ENCODE assay signal across 8 mouse cellular contexts in the genomic region with DNA sequence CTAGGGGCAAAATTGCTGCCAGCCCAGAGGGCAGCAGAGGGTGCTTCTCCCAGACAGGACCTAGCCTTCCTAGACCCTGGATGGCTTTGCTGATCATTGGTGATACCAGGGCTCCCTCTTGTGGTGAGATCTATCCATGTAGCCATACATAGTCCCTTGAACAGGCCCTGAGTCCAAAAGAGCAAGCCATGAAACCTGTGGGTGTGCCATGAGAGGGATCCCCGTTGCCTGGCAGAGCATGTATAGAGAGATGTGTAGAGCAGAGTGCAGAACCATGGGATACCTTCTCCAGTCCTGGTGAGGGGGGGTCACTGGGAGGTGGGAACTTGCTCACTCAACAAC. TPM values are rescaled to one million over a fixed set of nuclear protein-coding genes. Genes with fewer than 3 reads are reported as not detected.
DNase-seq lines count a peak whose midpoint lies in the region; ATAC-seq lines count a peak whose summit lies in the region.

No protein-coding gene starts in this region.

- no peak overlapping the region for H3K4me3 ChIP-seq in hindbrain, embryonic 16.5 days (ENCODE audit: low read length)

- H3K4me2 ChIP-seq in hindbrain, embryonic 16.5 days (ENCODE audit: low read length) = no peak overlapping the region

- ATAC-seq in activated CD4-positive, CD25-positive, alpha-beta regulatory T cell, adult 4 months = peak; percentile 51
- peak; percentile 91 for ATAC-seq in hindbrain, embryonic 16.5 days

- H3K27ac ChIP-seq in hindbrain, embryonic 16.5 days (ENCODE audit: low read depth, low read length) = no peak overlapping the region

- DNase-seq in cerebellum, postnatal 25 days = peak; percentile 65 to 84
- peak; percentile 69 to 89 for DNase-seq in frontal cortex, postnatal 36 days (ENCODE audit: low spot score in 2 of 2)
- DNase-seq in layer of hippocampus, postnatal 25 days (ENCODE audit: extremely low spot score in 1 of 2, low spot score in 1 of 2) = peak; percentile 60 to 81
- peak; percentile 90 for DNase-seq in lung, postnatal 10 days
- peak; percentile 89 for DNase-seq in retina, postnatal 1 day
- peak; percentile 82 for DNase-seq in thymus, postnatal 4 days

- 24% methylated on average over 1 of the region's 1 CpGs for WGBS in hindbrain, embryonic 16.5 days

- no peaks in the 10 kb centered on the region for H3K9me3 ChIP-seq in hindbrain, embryonic 16.5 days (ENCODE audit: control insufficient read depth, low read length)

- no peaks in the 10 kb centered on the region for H3K27me3 ChIP-seq in hindbrain, embryonic 16.5 days (replicated peaks; ENCODE audit: control insufficient read depth, insufficient read depth, low read length)

- no peak overlapping the region for H3K9ac ChIP-seq in hindbrain, embryonic 16.5 days (ENCODE audit: low read depth, low read length)

- H3K36me3 ChIP-seq in hindbrain, embryonic 16.5 days (ENCODE audit: control insufficient read depth, insufficient read depth, low read length) = no peaks in the 10 kb centered on the region

- no peaks in the 10 kb centered on the region for H3K4me1 ChIP-seq in hindbrain, embryonic 16.5 days (ENCODE audit: control insufficient read depth, insufficient read depth, low read depth, low read length)

RNA-seq across cellular contexts. Expression of gene Hgfac, which starts 1.8 kb away (rescaled TPM):
- 1 to 10 TPM; 3.9 to 5.2 TPM for polyA plus RNA-seq in activated CD4-positive, CD25-positive, alpha-beta regulatory T cell, adult 4 months (2017; shearing (Covaris generic))
- polyA plus RNA-seq in hindbrain, embryonic 16.5 days (2015; fragmentation: Nextera tagmentation; extraction: Ambion mirVana) = 0.35 and 0.45 TPM in 2 replicates
- under 1 TPM; 0.64 to 0.80 TPM for total RNA-seq in layer of hippocampus, postnatal 25 days (2021)

RNA-seq across cellular contexts. Expression of gene Dok7, which starts 13.5 kb away (rescaled TPM):
- polyA plus RNA-seq in activated CD4-positive, CD25-positive, alpha-beta regulatory T cell, adult 4 months (2017; shearing (Covaris generic)) = not detected
- polyA plus RNA-seq in hindbrain, embryonic 16.5 days (2015; fragmentation: Nextera tagmentation; extraction: Ambion mirVana) = 12.0 and 12.5 TPM in 2 replicates
- total RNA-seq in layer of hippocampus, postnatal 25 days (2021) = 10 to 100 TPM; 20.2 to 24.0 TPM

Comparison
In these comparisons a context has a peak if more than half of its experiments do, and no peak if none do; other contexts are left out.
1. RNA of gene Dok7, which starts 13.5 kb away (polyA plus RNA-seq): 12.0 to 12.5 TPM in hindbrain, embryonic 16.5 days; not detected in activated CD4-positive, CD25-positive, alpha-beta regulatory T cell, adult 4 months; every median in the first group is over 10 times any median in the second.
2. Peak in every context shown above with its lines, with median percentiles within 50 percentile points of each other: DNase-seq.